Mouse (Mus musculus) brain, embryonic 14.5 days (tissue): ENCODE measurements at regions not wholly inside any gene's neighbourhood (a gene's known extent, or its start where the extent isn't known, plus 50 kb on each side); places are given as distances from the start of the nearest gene placed in this dataset.

Experiments
- DNase-seq: peaks from one replicate; pipeline ENCODE4 v3.0.0-alpha.2; 2011; ENCODE audit warnings: low read depth
- CTCF ChIP-seq: fragments of 200-500 bp; IDR thresholded peaks from 2 replicates; pipeline ENCODE4 v1.5.1; 2012; ENCODE audit warnings: inconsistent platforms, mild to moderate bottlenecking, moderate library complexity, borderline replicate concordance; ENCODE audit not compliant: insufficient read depth, insufficient read length; ENCODE audit errors: extremely low read depth
- POLR2A ChIP-seq: fragments of 200-500 bp; IDR thresholded peaks from 2 replicates; pipeline ENCODE4 v1.6.1; 2012; ENCODE audit warnings: mild to moderate bottlenecking, inconsistent platforms, borderline replicate concordance; ENCODE audit not compliant: poor library complexity, insufficient read depth, insufficient read length, severe bottlenecking; ENCODE audit errors: extremely low read depth

DNA sequence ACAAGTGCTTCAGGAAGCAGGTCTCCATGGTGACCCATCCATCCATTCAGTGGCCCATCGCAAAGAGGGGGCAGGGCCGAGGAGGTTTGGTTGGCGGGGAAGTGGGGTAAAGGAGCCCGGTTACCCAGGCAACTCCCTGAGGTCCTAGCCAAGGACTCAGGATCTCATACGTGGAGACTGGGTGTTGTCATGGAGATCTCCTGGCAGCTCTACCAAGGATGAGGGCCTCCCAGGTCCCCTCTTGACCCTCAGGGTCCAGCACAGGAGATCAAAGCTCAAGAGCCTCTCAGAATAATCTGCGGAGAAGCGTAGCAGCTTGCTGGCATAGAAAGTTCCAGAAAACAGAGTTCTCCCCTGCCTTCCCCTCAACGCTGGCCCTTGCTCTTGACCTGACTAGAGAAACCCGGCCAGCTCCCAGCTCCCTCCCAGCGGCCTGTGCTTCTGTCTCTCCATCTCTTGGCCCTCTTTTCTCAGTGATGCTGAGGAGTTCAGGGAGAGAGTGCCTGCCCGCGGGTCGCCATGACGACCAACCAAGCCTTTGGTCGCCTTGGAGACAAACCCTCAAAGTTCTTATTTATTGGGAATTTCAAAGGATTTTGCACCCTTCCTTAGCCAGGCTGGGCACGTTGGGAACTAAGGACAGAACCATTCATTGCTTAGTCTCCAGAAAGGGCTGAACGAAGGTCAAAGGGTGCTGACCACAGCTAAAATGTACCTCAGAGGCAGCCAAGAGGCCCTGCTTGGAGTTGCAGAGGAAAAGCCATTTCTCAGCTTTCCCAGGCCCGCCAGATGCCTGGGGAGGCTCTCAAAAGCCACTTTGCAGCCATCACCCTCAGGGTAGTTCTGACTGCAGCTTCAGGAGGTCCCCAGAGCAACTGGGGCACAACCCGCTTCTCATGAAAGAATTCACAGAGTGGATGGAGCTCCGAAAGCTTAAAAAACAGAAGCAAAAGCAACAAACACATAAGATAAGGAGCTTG lies 60.0 kb downstream of the Ubiad1 start:
- no peak for TF ChIP-seq CTCF
- TF ChIP-seq POLR2A: no peak
- DNase-seq: peak; percentile 96

DNA sequence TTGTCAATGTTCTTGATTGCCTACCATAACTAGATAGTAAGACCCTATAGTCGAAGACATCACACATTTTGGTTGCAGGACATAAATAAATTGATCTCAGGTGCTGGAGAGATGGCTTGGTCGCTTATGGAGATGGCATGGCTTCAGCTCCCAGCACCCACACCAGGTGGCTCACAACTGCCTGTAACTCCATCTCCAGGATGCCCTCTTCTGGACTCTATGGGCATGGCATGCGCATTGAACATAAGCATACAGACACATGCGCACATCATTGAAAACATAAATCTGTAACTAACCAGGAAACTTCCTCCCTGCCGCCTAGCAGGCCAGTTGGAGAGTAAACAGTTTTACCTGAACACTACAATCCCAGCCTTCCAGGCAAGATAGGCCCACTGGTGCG lies 64.0 kb downstream of the Ubiad1 start:
- 0 out of 2 replicates have a peak, but pooled peaks have one; percentile 13 for TF ChIP-seq CTCF
- no peak for TF ChIP-seq POLR2A
- DNase-seq: no peak

DNA sequence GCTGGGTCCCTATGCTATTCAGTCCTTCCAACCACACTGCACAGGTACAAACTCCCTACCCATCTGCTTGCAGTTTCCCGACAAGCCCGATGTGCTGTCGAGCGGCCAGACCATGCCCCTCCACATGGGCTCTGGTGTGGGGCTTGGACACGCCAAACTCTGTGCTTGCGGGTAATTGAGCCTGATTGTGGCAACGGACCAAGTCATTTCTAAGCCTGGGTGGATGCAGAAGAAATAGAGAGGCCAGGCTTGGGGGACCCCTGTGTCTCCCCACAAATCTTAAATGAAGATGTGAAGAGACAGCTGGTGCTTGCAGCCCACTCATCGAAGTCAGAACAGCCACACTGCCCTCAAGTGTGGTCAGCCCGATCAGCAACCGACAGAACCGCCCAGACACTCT lies 66.1 kb downstream of the Ubiad1 start:
- no peak for TF ChIP-seq POLR2A
- peak; percentile 51 for DNase-seq

DNA sequence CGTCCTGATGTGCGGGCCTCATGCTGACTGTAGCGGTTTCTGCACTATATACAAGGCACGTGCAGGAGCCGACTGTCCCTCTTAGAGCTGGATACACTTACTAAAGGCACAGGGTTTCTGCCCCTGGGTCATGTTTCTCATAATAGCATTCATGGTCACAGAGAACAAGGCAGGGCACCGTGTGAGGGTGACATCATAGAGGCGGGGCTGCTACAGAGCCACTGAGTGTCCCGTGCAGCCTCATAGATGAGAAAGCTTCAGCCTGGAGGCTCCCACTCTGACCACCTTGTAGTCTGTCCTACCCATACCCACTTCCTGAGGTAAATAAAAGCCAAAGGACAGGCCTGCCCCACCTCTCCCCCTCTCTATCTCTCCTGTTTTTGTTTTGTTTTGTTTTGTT lies 67.2 kb downstream of the Ubiad1 start:
- no peak for TF ChIP-seq CTCF
- TF ChIP-seq POLR2A: no peak
- peak; percentile 40 for DNase-seq

DNA sequence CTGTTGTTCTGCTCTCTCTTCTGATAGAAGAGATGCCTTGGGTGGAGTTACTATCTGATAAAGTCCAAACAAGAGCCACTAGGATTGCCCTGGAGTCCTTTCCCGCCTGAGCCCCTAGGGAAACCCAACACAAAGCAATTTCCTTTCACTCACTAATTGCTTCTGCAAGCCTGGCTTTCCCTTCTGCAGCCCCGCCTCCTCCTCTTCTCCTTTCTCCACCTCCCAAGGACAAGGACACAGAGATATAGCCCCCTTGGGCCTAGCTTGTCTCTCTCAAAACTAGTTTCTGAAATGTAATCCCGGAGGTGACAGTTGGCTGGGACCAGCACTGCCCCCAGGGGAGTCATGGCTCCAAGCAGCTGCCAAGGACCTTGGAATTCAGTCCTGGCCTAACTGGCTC lies 68.1 kb downstream of the Ubiad1 start:
- TF ChIP-seq CTCF (no peak), POLR2A (no peak)
- DNase-seq: peak; percentile 74

DNA sequence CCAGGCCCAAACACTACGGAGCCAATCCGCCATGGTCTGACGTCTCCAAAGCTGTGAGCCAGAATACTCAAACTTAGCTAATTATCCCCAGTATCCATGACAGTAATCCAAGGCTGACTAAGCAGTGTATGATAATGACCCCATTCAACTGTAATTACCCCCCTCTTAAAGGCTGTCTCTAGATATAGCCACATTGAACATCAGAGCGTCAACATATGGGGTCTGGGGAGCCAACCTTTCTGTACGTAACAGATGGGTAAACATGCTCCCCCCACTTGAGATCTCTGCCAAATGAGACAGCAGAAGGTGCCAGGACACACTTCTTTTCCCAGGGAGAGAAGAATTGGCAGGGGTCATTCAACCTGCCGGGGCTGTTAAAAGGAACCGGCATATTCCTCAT lies 73.1 kb downstream of the Ubiad1 start:
- peak; percentile 92 for DNase-seq

DNA sequence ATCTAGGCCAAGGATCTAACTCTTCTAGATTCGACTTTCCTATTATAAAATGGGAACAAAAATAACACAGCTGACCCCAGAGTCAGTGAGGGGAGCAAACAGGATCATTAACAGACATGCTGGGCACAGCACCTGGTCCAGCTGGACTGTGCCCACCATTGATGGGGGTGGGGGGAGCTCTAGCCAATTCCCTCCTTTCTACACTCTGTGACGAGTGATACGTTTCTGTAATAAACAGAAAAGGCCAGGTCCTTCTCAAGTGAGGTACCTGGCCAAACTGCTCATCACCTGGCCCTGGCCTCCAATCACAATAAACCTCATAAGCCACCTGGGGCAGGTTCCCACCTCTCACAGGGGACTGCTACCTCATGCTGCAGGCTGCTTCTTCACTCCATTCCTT lies 76.9 kb downstream of the Ubiad1 start:
- DNase-seq: no peak
- no peak for TF ChIP-seq CTCF
- TF ChIP-seq POLR2A: no peak

More for the DNA sequence above, 73.1 kb downstream of the Ubiad1 start:
- TF ChIP-seq POLR2A: no peak
- TF ChIP-seq CTCF: no peak

DNA sequence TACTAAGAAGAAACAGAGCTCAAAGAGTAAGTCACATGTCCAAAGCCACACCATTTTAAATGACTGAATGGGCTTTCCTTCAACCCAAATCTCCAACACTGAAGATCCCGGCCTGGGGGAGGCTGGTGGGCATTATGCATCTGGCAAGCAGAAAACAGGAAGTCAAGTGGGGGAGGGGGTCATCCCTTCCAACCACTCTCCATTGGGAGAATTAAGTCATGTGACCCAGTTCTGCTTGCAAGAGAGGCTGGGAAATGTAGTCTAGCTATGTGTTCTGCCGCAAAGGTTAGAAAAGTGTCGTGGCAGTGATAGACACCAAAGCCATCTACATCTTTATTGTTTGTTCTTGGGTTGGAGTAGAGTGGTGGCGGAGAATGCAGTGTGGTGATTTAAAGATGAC lies 78.0 kb upstream of the Disp3 start:
- DNase-seq: peak; percentile 60

DNA sequence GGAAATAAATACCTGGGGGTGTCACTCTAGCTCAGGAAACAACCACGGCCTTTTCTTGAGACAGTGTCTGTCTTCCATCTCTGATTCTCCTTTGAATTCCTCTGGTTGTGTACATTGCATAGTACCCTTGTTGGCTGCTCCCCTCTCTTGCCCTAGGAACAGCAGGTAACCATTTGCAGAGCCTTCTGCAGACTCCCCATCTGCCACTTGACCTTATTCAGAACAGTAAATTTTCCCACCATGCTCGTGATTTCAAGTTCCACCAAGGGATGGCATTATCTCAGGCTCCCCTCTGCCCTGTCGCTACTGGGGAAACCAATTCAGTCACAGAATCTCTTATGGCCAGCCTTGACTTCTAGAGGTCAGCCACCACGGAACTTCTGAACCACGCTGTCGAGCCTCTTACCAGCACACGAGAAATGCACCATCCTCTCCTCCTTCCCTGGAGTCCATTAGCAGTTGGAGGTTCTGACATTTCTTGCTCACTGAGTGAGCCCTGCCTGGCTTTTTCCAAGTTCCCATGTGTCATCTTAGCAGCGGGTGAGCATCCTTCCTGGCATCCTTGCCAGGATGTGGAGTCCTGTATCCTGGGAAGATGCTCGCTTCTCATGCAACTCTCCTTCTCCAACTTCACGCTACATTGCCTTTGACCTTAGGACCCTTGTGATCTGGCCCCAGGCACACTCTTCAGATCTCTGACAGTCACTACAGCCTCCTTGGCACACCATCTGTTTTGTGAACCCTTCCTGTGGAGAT lies 75.8 kb upstream of the Disp3 start:
- no peak for DNase-seq
- no peak for TF ChIP-seq CTCF
- TF ChIP-seq POLR2A: no peak

More for the DNA sequence above, 78.0 kb upstream of the Disp3 start:
- no peak for TF ChIP-seq CTCF
- no peak for TF ChIP-seq POLR2A

DNA sequence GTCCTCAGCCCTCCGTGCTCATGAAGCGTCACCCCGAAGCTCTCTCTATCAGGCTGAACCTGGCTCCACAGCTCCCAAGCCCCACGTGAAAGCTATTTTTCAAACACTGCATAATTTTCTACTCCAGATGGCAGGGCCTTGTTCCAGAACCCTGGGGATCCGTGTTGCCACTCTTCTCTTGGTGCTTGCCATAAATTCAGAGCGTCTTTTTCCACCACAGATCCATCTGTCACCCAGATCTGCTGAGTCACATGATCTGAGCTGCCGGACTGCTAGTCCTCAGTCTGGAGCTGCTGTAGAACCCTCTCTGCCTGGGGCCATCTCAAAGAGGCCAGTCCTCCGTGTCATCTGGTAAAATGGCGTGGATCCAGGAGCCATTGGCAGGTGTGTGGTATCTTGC lies 73.2 kb upstream of the Disp3 start:
- DNase-seq: peak; percentile 89
- no peak for TF ChIP-seq POLR2A
- no peak for TF ChIP-seq CTCF

DNA sequence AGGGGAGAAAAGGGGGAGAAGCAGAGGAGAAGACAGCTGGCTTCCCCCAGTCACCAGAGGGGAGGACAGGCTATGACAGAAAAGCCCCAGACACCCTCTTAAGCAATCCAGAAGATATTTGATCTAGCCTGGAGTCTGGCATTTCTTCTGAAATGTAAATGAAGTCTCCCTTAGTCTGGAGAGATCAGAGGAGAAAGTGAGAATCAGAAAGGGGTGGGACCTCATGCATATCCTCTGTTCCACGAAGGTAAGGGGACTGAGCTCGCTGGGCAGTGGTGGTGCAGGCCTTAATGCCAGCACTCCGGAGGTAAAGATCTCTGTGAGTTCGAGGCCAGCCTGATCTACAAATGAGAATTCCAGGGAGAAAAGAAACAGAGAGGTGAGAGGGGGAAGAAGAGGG lies 70.6 kb upstream of the Disp3 start:
- no peak for DNase-seq
- TF ChIP-seq CTCF (no peak), POLR2A (no peak)
